In genomic region chr9:14970211-14970610, GRCm38 (mm10) we compare ENCODE assay signal across 18 mouse cellular contexts.
"Had no signal": no experiment of that assay in that cellular context is flagged by ENCODE, and none has a peak within 500 bp of the region (broad histone marks: within the 10 kb centered on the region; RNA-seq: fewer than 3 reads in every experiment).

No protein-coding gene starts in this region.

- DNase-seq: kidney, adult 2 months; kidney, postnatal 25 days; layer of hippocampus, adult 9-11 months; lung, embryonic 14.5 days; retina, postnatal 1 day; thymus, adult 18-20 months; thymus, postnatal 36 days had no signal

- H3K4me1 ChIP-seq: limb, embryonic 10.5 days; limb, embryonic 13.5 days; midbrain, embryonic 13.5 days; neural tube, embryonic 13.5 days had no signal

- H3K4me2 ChIP-seq: limb, embryonic 13.5 days; lung, embryonic 14.5 days; midbrain, embryonic 13.5 days; neural tube, embryonic 13.5 days had no signal

- ATAC-seq: intestine, postnatal 0 days; lung, postnatal 0 days; midbrain, embryonic 13.5 days; midbrain, embryonic 16.5 days had no signal

- H3K27me3 ChIP-seq: limb, embryonic 13.5 days; midbrain, embryonic 13.5 days; neural tube, embryonic 13.5 days had no signal

- H3K9ac ChIP-seq: limb, embryonic 13.5 days; lung, embryonic 14.5 days; midbrain, embryonic 13.5 days; neural tube, embryonic 13.5 days had no signal

- H3K36me3 ChIP-seq: limb, embryonic 10.5 days; limb, embryonic 13.5 days; midbrain, embryonic 13.5 days; neural tube, embryonic 13.5 days had no signal

- H3K9me3 ChIP-seq: limb, embryonic 10.5 days; limb, embryonic 13.5 days; midbrain, embryonic 13.5 days; neural tube, embryonic 13.5 days had no signal

- H3K4me3 ChIP-seq: layer of hippocampus, adult 2 months; limb, embryonic 10.5 days; limb, embryonic 13.5 days; midbrain, embryonic 13.5 days; myocyte; neural tube, embryonic 13.5 days had no signal

- H3K27ac ChIP-seq: kidney, postnatal 0 days; layer of hippocampus, adult 2 months; limb, embryonic 10.5 days; limb, embryonic 13.5 days; macrophage; midbrain, embryonic 13.5 days; neural tube, embryonic 13.5 days had no signal
